Mouse (Mus musculus): ENCODE results near the gene Mtg1. TPM values are rescaled to one million over a fixed set of nuclear protein-coding genes. Genes with fewer than 3 reads are reported as not detected.

Mtg1 gene
- polyA plus RNA-seq, 1 experiment, result 16.8 TPM

DNA sequence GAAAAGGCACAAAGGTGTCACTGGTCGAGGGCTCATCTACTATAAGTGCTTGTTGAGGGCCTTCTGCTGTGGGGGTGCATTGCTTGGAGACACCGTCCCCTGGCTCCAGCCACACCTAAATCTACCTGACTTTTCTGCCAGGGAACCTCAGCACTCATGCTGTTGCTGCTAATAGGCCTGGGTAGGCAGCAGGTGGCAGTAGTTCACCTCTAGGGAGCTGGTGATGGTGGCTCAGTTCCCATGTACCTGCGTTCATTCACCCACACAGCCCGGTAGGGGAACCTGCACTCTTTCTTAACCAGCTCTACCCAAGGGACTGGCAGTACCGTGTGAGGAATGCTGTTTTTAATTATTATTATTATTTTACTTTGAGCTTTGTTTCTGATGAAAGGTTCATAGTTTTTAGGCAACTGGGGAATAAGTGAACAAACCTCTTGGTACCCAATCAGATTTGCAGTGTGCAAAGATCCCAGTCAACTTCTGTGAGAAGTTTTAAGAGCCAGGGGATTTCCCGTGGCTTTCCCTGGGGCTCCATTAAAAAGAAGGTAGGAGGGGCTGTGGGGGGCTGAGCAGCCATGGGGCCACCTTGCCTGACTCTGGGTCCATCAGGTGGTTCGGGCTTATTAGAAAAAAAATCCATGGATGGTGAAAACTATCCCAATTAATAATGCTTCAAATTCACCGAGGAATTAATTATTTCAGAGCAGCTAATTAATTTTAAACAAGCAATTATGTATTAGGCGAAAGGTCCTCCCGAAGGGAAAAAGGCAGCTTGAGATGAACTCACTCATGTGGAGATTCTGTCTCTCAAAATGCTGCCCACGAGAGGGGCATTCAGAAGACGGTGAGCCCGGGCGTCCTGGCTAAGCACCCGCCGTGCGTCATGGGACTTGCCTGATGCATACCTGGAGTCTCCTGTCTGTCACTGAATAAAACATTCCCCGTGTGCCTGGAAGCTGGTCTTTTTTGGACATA lies 49.6 kb downstream of the Mtg1 start:
- 59% methylated on average over 18 of the region's 18 CpGs for WGBS
- H3K27ac ChIP-seq (ENCODE audit: control insufficient read depth, insufficient read depth, low read depth, low read length, poor library complexity), result no peak overlapping the region
- H3K4me3 ChIP-seq (replicated peaks; ENCODE audit: control insufficient read depth, low read depth, low read length), result no peak overlapping the region
- H3K4me1 ChIP-seq (ENCODE audit: control insufficient read depth, insufficient read depth, low read length), result no peaks in the 10 kb centered on the region
- TF ChIP-seq POLR2A (IDR thresholded peaks at IDR 0.05; ENCODE audit: borderline replicate concordance, control insufficient read depth, low read depth, low read length) (no peak), CTCF (IDR thresholded peaks at IDR 0.05; ENCODE audit: control insufficient read depth, insufficient read depth, low read length) (peak; percentile 35; the same call in 1 of the 2 replicates)

DNA sequence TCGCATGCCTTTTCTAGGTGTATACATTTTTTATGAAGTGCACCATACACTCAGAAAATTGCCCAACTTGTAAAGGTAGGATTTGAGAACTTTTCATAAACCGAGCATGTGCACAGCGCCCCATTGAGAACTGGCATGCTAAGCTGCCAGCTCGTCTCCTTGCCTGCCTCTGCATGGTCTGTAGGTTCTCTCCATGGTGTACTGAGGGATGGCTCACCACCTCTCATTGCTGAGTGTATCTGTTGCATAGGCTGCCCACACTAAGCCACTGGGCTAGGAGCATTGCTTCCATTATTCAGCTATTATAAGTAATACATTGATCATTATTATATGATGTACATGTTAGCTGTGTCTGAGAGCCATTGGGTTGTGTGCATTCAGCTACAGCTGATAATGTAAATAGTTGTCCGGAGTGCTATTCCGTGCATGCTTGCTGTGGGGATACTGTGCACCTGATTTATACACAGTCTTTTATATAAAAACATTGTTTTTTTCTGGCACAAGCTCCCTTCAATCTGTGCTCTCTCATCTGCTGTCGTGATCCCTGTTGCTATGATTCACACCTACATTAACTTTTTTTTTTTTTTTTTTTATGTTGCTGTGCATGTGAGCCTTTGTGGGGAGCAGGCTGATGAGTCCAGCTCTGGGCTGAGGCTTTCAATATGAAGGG lies 50.5 kb downstream of the Mtg1 start:
- WGBS, result 76% methylated on average over 7 of the region's 7 CpGs
- Histone ChIP-seq H3K4me1 (ENCODE audit: control insufficient read depth, insufficient read depth, low read length) (no peaks in the 10 kb centered on the region), H3K27ac (ENCODE audit: control insufficient read depth, insufficient read depth, low read depth, low read length, poor library complexity) (no peak overlapping the region), H3K4me3 (replicated peaks; ENCODE audit: control insufficient read depth, low read depth, low read length) (no peak overlapping the region)
- TF ChIP-seq POLR2A (IDR thresholded peaks at IDR 0.05; ENCODE audit: borderline replicate concordance, control insufficient read depth, low read depth, low read length) (no peak), CTCF (IDR thresholded peaks at IDR 0.05; ENCODE audit: control insufficient read depth, insufficient read depth, low read length) (no peak)

DNA sequence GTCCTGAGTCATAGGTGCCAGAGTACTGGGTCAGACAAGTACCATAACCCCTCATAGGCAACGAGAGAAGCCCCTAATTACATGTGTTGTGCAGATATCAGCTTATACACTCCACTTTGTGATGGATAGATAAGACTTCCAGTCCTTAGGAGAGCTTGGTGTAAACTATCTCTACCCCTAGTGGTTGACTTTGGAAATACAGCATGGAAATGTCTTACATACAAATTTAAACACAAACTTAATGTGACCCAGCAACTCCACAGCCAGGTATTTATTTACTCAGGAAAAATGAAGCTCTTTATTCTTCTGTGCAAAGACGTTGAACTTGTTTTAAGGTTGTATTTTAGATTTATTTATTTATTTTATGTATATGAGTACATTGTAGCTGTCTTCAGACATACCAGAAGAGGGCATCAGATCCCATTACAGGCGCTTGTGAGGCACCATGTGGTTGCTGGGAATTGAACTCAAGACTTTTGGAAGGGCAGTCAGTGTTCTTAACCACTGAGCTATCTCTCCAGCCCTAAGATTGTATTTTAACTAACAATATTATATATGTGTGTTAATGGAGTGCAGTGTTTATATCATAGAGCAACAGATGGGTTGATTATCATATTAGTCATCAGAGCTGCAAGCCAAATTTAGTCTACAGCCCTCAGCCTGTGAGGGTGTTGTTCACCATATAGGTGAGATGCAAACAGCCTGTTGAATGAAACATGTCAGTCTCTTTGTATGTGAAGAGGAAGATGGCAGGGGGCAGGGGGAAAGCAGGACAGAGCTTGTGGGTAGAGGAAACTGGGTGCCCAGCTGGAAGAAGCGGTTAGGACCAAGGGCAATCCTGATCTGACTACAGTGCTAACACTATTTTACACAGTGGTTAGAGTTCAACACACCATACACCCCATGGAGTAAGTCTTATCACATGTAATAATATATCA lies 51.3 kb downstream of the Mtg1 start:
- TF ChIP-seq POLR2A (IDR thresholded peaks at IDR 0.05; ENCODE audit: borderline replicate concordance, control insufficient read depth, low read depth, low read length) (no peak), CTCF (IDR thresholded peaks at IDR 0.05; ENCODE audit: control insufficient read depth, insufficient read depth, low read length) (no peak)
- no peak overlapping the region for H3K27ac ChIP-seq (ENCODE audit: control insufficient read depth, insufficient read depth, low read depth, low read length, poor library complexity)
- WGBS, result 43% methylated on average over 4 of the region's 4 CpGs
- no peaks in the 10 kb centered on the region for H3K4me1 ChIP-seq (ENCODE audit: control insufficient read depth, insufficient read depth, low read length)
- H3K4me3 ChIP-seq (replicated peaks; ENCODE audit: control insufficient read depth, low read depth, low read length), result no peak overlapping the region

DNA sequence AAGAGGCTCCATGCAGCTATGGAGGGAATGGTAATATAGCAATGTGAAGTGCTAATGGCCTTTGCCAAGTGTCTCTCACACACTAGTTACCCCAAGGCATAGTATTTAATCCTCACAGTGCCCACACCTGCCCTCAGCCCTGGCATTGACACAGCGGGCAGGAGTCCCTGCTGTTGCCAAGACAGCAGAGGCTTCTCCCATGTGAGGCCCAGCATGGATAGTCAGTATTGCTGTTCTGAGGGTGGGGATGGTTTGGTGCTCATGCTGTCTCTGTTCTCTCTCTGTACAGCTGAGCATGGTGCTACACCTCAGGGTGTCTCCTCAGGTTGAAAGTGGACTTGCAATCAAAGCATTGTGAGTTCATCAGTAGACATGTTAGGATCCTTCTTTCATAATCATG lies 53.1 kb downstream of the Mtg1 start:
- no peak overlapping the region for H3K27ac ChIP-seq (ENCODE audit: control insufficient read depth, insufficient read depth, low read depth, low read length, poor library complexity)
- H3K4me1 ChIP-seq (ENCODE audit: control insufficient read depth, insufficient read depth, low read length), result no peaks in the 10 kb centered on the region
- 76% methylated on average over 1 of the region's 1 CpGs for WGBS
- no peak overlapping the region for H3K4me3 ChIP-seq (replicated peaks; ENCODE audit: control insufficient read depth, low read depth, low read length)
- TF ChIP-seq POLR2A (IDR thresholded peaks at IDR 0.05; ENCODE audit: borderline replicate concordance, control insufficient read depth, low read depth, low read length) (no peak), CTCF (IDR thresholded peaks at IDR 0.05; ENCODE audit: control insufficient read depth, insufficient read depth, low read length) (no peak)

DNA sequence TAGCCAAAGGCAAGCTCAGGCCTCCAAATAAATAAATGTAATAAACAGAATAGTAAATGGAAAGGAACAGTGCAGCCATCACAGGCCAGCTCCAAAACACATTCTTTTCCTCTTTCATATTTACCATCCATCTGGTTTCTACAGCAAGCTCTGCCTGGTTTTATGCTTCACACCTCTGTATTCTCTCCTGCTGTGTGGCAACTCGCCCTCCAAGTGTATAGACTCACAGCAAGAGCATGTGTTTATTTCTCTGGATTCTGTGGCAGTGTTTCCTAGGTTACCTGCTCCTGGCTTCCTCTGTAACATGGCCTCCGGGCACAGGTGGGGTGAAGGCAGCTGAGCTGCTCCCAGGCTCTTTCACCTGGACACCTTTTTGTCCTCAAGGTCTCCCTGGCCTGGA lies 55.1 kb downstream of the Mtg1 start:
- 50% methylated on average over 2 of the region's 2 CpGs for WGBS
- Histone ChIP-seq H3K4me1 (ENCODE audit: control insufficient read depth, insufficient read depth, low read length) (no peaks in the 10 kb centered on the region), H3K27ac (ENCODE audit: control insufficient read depth, insufficient read depth, low read depth, low read length, poor library complexity) (no peak overlapping the region), H3K4me3 (replicated peaks; ENCODE audit: control insufficient read depth, low read depth, low read length) (no peak overlapping the region)
- TF ChIP-seq POLR2A (IDR thresholded peaks at IDR 0.05; ENCODE audit: borderline replicate concordance, control insufficient read depth, low read depth, low read length) (no peak), CTCF (IDR thresholded peaks at IDR 0.05; ENCODE audit: control insufficient read depth, insufficient read depth, low read length) (no peak)

DNA sequence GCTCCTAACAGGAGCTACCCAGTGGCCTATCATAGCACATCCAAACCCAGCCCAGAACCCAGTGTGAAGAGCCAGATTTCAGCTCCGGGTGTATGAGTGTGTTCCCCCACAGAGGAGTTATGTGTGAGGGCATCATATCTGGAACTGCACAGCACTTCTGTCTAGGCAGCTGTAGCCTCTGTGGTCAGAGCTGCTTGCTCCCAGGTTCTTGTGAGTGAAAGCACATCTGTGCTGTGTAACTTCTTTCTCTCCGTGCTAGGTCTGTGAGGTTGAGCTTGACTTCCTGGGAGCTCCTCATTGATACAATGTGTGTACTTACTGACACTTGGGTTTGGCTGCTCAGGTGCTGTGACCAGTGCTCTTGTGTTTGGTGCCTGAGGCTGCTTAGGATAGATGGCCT lies 55.5 kb downstream of the Mtg1 start:
- Histone ChIP-seq H3K27ac (ENCODE audit: control insufficient read depth, insufficient read depth, low read depth, low read length, poor library complexity) (no peak overlapping the region), H3K4me1 (ENCODE audit: control insufficient read depth, insufficient read depth, low read length) (no peaks in the 10 kb centered on the region), H3K4me3 (replicated peaks; ENCODE audit: control insufficient read depth, low read depth, low read length) (no peak overlapping the region)
- TF ChIP-seq POLR2A (IDR thresholded peaks at IDR 0.05; ENCODE audit: borderline replicate concordance, control insufficient read depth, low read depth, low read length) (no peak), CTCF (IDR thresholded peaks at IDR 0.05; ENCODE audit: control insufficient read depth, insufficient read depth, low read length) (no peak)
- WGBS, result 65% methylated on average over 2 of the region's 2 CpGs

DNA sequence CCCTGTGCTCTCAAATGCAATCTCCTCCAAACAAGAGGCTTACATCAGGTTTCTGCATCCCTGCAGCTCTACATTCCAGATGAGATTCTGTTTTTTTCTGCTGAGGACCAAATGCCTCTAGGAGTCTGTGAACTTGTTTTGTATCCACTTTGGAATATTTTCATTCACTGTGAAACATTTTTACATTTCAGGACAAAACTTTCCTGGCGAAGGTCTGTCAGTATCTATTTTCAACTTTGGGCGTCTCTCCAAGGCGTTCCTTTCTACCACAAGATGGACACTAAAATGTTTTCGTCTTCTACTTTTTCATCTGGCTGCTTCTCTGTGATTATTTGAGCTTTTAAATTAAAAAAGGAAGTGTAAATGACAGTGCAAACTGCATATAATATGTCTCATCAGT lies 56.7 kb downstream of the Mtg1 start:
- Histone ChIP-seq H3K4me1 (ENCODE audit: control insufficient read depth, insufficient read depth, low read length) (no peaks in the 10 kb centered on the region), H3K4me3 (replicated peaks; ENCODE audit: control insufficient read depth, low read depth, low read length) (no peak overlapping the region), H3K27ac (ENCODE audit: control insufficient read depth, insufficient read depth, low read depth, low read length, poor library complexity) (no peak overlapping the region)
- TF ChIP-seq CTCF (IDR thresholded peaks at IDR 0.05; ENCODE audit: control insufficient read depth, insufficient read depth, low read length), result no peak
- no peak for TF ChIP-seq POLR2A (IDR thresholded peaks at IDR 0.05; ENCODE audit: borderline replicate concordance, control insufficient read depth, low read depth, low read length)
- WGBS, result 74% methylated on average over 4 of the region's 4 CpGs
